In the genomic region with DNA sequence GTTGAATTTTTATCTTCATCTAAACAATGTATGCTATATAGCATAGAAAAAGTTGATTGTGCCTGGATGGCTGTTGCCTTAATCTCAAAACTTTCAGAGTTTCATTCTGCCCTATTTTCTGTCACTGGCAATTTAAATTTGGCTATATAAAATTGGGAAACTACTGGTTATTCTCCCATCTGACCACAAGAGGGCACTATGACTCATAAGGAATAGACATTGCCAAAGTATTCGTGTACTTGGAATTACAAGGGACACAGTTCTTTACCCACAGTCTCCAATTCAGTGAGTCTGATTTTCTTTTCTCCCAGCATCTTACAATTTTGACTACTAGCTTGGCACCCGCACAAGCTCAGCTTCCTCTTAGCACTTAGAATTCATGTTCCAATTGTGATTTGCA, we compare ENCODE assay signal across 11 mouse cellular contexts. TPM values are rescaled to one million over a fixed set of nuclear protein-coding genes. Genes with fewer than 3 reads are reported as not detected.
A peak's percentile ranks its signal among the peaks of the same experiment; 100 is the strongest.
DNase-seq lines count a peak whose midpoint lies in the region; ATAC-seq and TF ChIP-seq lines count a peak whose summit lies in the region.
"Had no signal": no experiment of that assay in that cellular context is flagged by ENCODE, and none has a peak within 500 bp of the region (broad histone marks: within the 10 kb centered on the region; RNA-seq: fewer than 3 reads in every experiment).

No protein-coding gene starts in this region.

- WGBS in forebrain, embryonic 13.5 days = 36% methylated on average over 2 of the region's 2 CpGs
- 35% methylated on average over 2 of the region's 2 CpGs for WGBS in forebrain, embryonic 16.5 days
- 50% methylated on average over 2 of the region's 2 CpGs for WGBS in limb, embryonic 14.5 days
- 52% methylated on average over 2 of the region's 2 CpGs for WGBS in limb, embryonic 10.5 days

- no peaks in the 10 kb centered on the region for H3K36me3 ChIP-seq in forebrain, embryonic 13.5 days (ENCODE audit: poor library complexity, severe bottlenecking)
- no peaks in the 10 kb centered on the region for H3K36me3 ChIP-seq in forebrain, embryonic 16.5 days (ENCODE audit: control insufficient read depth, insufficient read depth)
- H3K36me3 ChIP-seq in limb, embryonic 14.5 days (ENCODE audit: control insufficient read depth, insufficient read depth, low read length) = no peaks in the 10 kb centered on the region
- H3K36me3 ChIP-seq in limb, embryonic 10.5 days = no peaks in the 10 kb centered on the region
- no peaks in the 10 kb centered on the region for H3K36me3 ChIP-seq in MEL (ENCODE audit: control insufficient read depth in 1 of 2, insufficient read depth in 2 of 2, low read length in 2 of 2)

- H3K4me1 ChIP-seq in forebrain, embryonic 13.5 days = no peaks in the 10 kb centered on the region
- H3K4me1 ChIP-seq in forebrain, embryonic 16.5 days (replicated peaks; ENCODE audit: control insufficient read depth, insufficient read depth, low read length) = no peaks in the 10 kb centered on the region
- no peaks in the 10 kb centered on the region for H3K4me1 ChIP-seq in limb, embryonic 14.5 days (ENCODE audit: control insufficient read depth, insufficient read depth, low read length)
- H3K4me1 ChIP-seq in limb, embryonic 10.5 days = no peaks in the 10 kb centered on the region
- H3K4me1 ChIP-seq in MEL (ENCODE audit: control insufficient read depth in 1 of 2, insufficient read depth in 2 of 2, low read length in 2 of 2) = no peaks in the 10 kb centered on the region
- H3K4me1 ChIP-seq: megakaryocyte, embryonic 14.5 days had no signal

- peak in 2 of 3 experiments; percentile 47 to 63; a peak in 3 of 6 replicates for TF ChIP-seq CTCF in MEL (IDR thresholded peaks at IDR 0.05 in 2 of 3, conservative IDR thresholded peaks at IDR 0.05 in 1 of 3; ENCODE audit: control insufficient read depth in 1 of 3, insufficient read depth in 1 of 3, low read depth in 2 of 3, low read length in 3 of 3, poor library complexity in 1 of 3, severe bottlenecking in 1 of 3)

- no peaks in the 10 kb centered on the region for H3K79me2 ChIP-seq in MEL (ENCODE audit: control insufficient read depth, insufficient read depth, low read length, poor library complexity)

- no peak for TF ChIP-seq POLR2A in limb, embryonic 14.5 days (IDR thresholded peaks at IDR 0.05; ENCODE audit: borderline replicate concordance, extremely low read depth, insufficient read depth, insufficient read length)
- TF ChIP-seq POLR2A in MEL (IDR thresholded peaks at IDR 0.05; ENCODE audit: control insufficient read depth in 1 of 2, insufficient read depth in 1 of 2, low read depth in 1 of 2, low read length in 2 of 2, poor library complexity in 1 of 2) = no peak

- ATAC-seq in forebrain, embryonic 13.5 days = 0 out of 2 replicates have a peak, but pooled peaks have one; percentile 45
- no peak for ATAC-seq in forebrain, embryonic 16.5 days
- no peak for ATAC-seq in limb, embryonic 14.5 days (ENCODE audit: low FRiP score, low read depth)

- TF ChIP-seq EP300 in MEL (IDR thresholded peaks at IDR 0.05; ENCODE audit: low read depth in 1 of 2, low read length in 2 of 2) = no peak

- no peaks in the 10 kb centered on the region for H3K9me3 ChIP-seq in forebrain, embryonic 13.5 days (replicated peaks)
- H3K9me3 ChIP-seq in forebrain, embryonic 16.5 days (ENCODE audit: control insufficient read depth, low read length) = no peaks in the 10 kb centered on the region
- no peaks in the 10 kb centered on the region for H3K9me3 ChIP-seq in limb, embryonic 14.5 days (ENCODE audit: control insufficient read depth, low read length)
- H3K9me3 ChIP-seq in limb, embryonic 10.5 days (replicated peaks) = no peaks in the 10 kb centered on the region
- H3K9me3 ChIP-seq in MEL (replicated peaks; ENCODE audit: insufficient read depth, low read length) = no peaks in the 10 kb centered on the region
- H3K9me3 ChIP-seq: megakaryocyte, embryonic 14.5 days had no signal

- peak; percentile 49 for TF ChIP-seq RAD21 in MEL (IDR thresholded peaks at IDR 0.05; ENCODE audit: low read depth, low read length)

- no peak overlapping the region for H3K9ac ChIP-seq in forebrain, embryonic 13.5 days
- H3K9ac ChIP-seq in forebrain, embryonic 16.5 days (replicated peaks; ENCODE audit: low read depth, low read length) = no peak overlapping the region
- H3K9ac ChIP-seq in limb, embryonic 14.5 days (ENCODE audit: low read depth, low read length, severe bottlenecking) = no peak overlapping the region
- no peak overlapping the region for H3K9ac ChIP-seq in MEL (ENCODE audit: control insufficient read depth, low read depth, low read length, poor library complexity, severe bottlenecking)

- no peak overlapping the region for H3K27ac ChIP-seq in forebrain, embryonic 13.5 days
- no peak overlapping the region for H3K27ac ChIP-seq in forebrain, embryonic 16.5 days (ENCODE audit: low read length)
- H3K27ac ChIP-seq in limb, embryonic 14.5 days (replicated peaks; ENCODE audit: low read depth, low read length) = no peak overlapping the region
- no peak overlapping the region for H3K27ac ChIP-seq in limb, embryonic 10.5 days
- H3K27ac ChIP-seq in MEL (ENCODE audit: control insufficient read depth, low read depth, low read length) = no peak overlapping the region

- no peak overlapping the region for H3K4me3 ChIP-seq in forebrain, embryonic 13.5 days
- H3K4me3 ChIP-seq in forebrain, embryonic 16.5 days (replicated peaks; ENCODE audit: low read length) = no peak overlapping the region
- H3K4me3 ChIP-seq in limb, embryonic 14.5 days (replicated peaks; ENCODE audit: low read length) = no peak overlapping the region
- H3K4me3 ChIP-seq in limb, embryonic 10.5 days = no peak overlapping the region
- no peak overlapping the region for H3K4me3 ChIP-seq in MEL (ENCODE audit: control insufficient read depth in 1 of 2, insufficient read depth in 1 of 2, low read depth in 2 of 2, low read length in 2 of 2)
- H3K4me3 ChIP-seq: megakaryocyte, embryonic 14.5 days had no signal

- no peak overlapping the region for H3K4me2 ChIP-seq in forebrain, embryonic 13.5 days
- H3K4me2 ChIP-seq in forebrain, embryonic 16.5 days (ENCODE audit: low read length) = no peak overlapping the region
- H3K4me2 ChIP-seq in limb, embryonic 14.5 days (replicated peaks; ENCODE audit: low read depth, low read length, severe bottlenecking) = no peak overlapping the region

- DNase-seq in limb, embryonic 14.5 days (ENCODE audit: low spot score) = peak; percentile 71
- DNase-seq in limb, embryonic 10.5 days (ENCODE audit: low spot score) = no peak
- peak; percentile 38 for DNase-seq in MEL (ENCODE audit: low read depth, low spot score)
- DNase-seq in embryo, embryonic 9.5 days (ENCODE audit: extremely low spot score) = peak; percentile 13
- no peak for DNase-seq in adrenal gland, adult 18-20 months (ENCODE audit: low spot score in 2 of 2)
- DNase-seq in ovary, postnatal 14 days (ENCODE audit: low spot score) = no peak
- DNase-seq: cerebellum, adult 8-10 months; kidney, adult 11 months had no signal

- H3K27me3 ChIP-seq in forebrain, embryonic 13.5 days = no peaks in the 10 kb centered on the region
- no peaks in the 10 kb centered on the region for H3K27me3 ChIP-seq in forebrain, embryonic 16.5 days (replicated peaks; ENCODE audit: control insufficient read depth, insufficient read depth, low read length)
- H3K27me3 ChIP-seq in limb, embryonic 14.5 days (ENCODE audit: control insufficient read depth, insufficient read depth, low read length) = no peaks in the 10 kb centered on the region
- H3K27me3 ChIP-seq in limb, embryonic 10.5 days (ENCODE audit: low read depth, poor library complexity, severe bottlenecking) = no peaks in the 10 kb centered on the region
- no peaks in the 10 kb centered on the region for H3K27me3 ChIP-seq in MEL (ENCODE audit: control insufficient read depth in 1 of 2, insufficient read depth in 2 of 2, low read length in 2 of 2)
- H3K27me3 ChIP-seq: megakaryocyte, embryonic 14.5 days had no signal

TF ChIP-seq in MEL, 35 proteins besides CTCF, POLR2A, EP300 and RAD21:
- TF ChIP-seq MYB (IDR thresholded peaks at IDR 0.05; ENCODE audit: low read depth, low read length) (no peak), GATA1 (IDR thresholded peaks at IDR 0.05; ENCODE audit: low read depth, low read length) (no peak), SMC3 (IDR thresholded peaks at IDR 0.05; ENCODE audit: low read depth, low read length) (peak; percentile 72), UBTF (IDR thresholded peaks at IDR 0.05; ENCODE audit: borderline replicate concordance, insufficient read depth, low read depth, low read length) (no peak)

RNA-seq across cellular contexts. Expression of a gene that starts 23.5 kb away (rescaled TPM):
- polyA plus RNA-seq in forebrain, embryonic 13.5 days (2015; fragmentation: Nextera tagmentation; extraction: Ambion mirVana) = 0.76 and 1.4 TPM in 2 replicates
- 0.76 and 1.1 TPM in 2 replicates for polyA plus RNA-seq in forebrain, embryonic 16.5 days (2015; fragmentation: Nextera tagmentation; extraction: Ambion mirVana)
- polyA plus RNA-seq in limb, embryonic 14.5 days (2012; rRNA removed) = 1.5 and 1.7 TPM in 2 replicates
- 3.9 and 4.0 TPM in 2 replicates for polyA plus RNA-seq in limb, embryonic 14.5 days (2014; fragmentation: Nextera tagmentation; extraction: Ambion mirVana)
- 1.8 and 2.1 TPM in 2 replicates for polyA plus RNA-seq in limb, embryonic 10.5 days (2016; fragmentation: Nextera tagmentation; extraction: Ambion mirVana)
- not detected in 2 replicates for total RNA-seq in MEL (2012; rRNA removed)
- not detected for polyA plus RNA-seq in MEL (2012; ENCODE audit: insufficient read depth in 1 of 2, insufficient read length in 2 of 2, low read depth in 1 of 2, low replicate concordance in 2 of 2, missing spikeins in 1 of 2)
- total RNA-seq in adrenal gland, adult 18-20 months (2021) = 10 to 100 TPM in 1 of 2 experiments, 1 to 10 TPM in 1; 4.4 to 14.0 TPM

Comparison
In these comparisons a context has a peak if more than half of its experiments do, and no peak if none do; other contexts are left out.
1. DNase-seq: peak in limb, embryonic 14.5 days (single experiment), MEL (single experiment) and embryo, embryonic 9.5 days (single experiment); none in limb, embryonic 10.5 days (single experiment), adrenal gland, adult 18-20 months (0 of 2) and ovary, postnatal 14 days (single experiment).